Mouse (Mus musculus) hindbrain, postnatal 0 days (tissue): ENCODE measurements around the gene Fgf12. TPM values are rescaled to one million over a fixed set of nuclear protein-coding genes. Genes with fewer than 3 reads are reported as not detected.
A peak's percentile ranks its signal among the peaks of the same experiment; 100 is the strongest.

Source experiments
- ATAC-seq: fragments of 200-750 bp; cut with Nextera tagmentation; 2 replicates; pipeline ENCODE4 v1.8.0; 2017; ENCODE audit warnings: mild to moderate bottlenecking, moderate TSS enrichment, moderate library complexity
- DNase-seq: peaks from one replicate; pipeline ENCODE4 v3.0.0-alpha.2; 2015; ENCODE audit warnings: low spot score
- H3K27ac ChIP-seq: fragments of 300-500 bp; sonication (generic); 2 replicates; pipeline ENCODE4 v1.5.1; 2014; ENCODE audit warnings: mild to moderate bottlenecking
- H3K27me3 ChIP-seq: fragments of 300-500 bp; sonication (generic); 2 replicates; pipeline ENCODE4 v1.6.1; 2014; ENCODE audit warnings: low read length, mixed read lengths; ENCODE audit not compliant: insufficient read depth
- H3K36me3 ChIP-seq: fragments of 300-500 bp; sonication (generic); 2 replicates; pipeline ENCODE4 v1.6.1; 2014; ENCODE audit warnings: low read length, mixed read lengths; ENCODE audit not compliant: insufficient read depth
- H3K4me1 ChIP-seq: fragments of 300-500 bp; sonication (generic); 2 replicates; pipeline ENCODE4 v1.6.1; 2014; ENCODE audit warnings: antibody characterized with exemption, low read length, mixed read lengths; ENCODE audit not compliant: insufficient read depth
- H3K4me2 ChIP-seq: fragments of 300-500 bp; sonication (generic); 2 replicates; pipeline ENCODE4 v1.6.1; 2014; ENCODE audit warnings: low read depth, mild to moderate bottlenecking, low read length, moderate library complexity, mixed read lengths
- H3K4me3 ChIP-seq: fragments of 300-500 bp; sonication (generic); 2 replicates; pipeline ENCODE4 v1.5.1; 2014; ENCODE audit warnings: low read length
- H3K9ac ChIP-seq: fragments of 300-500 bp; sonication (generic); replicated peaks from 2 replicates; pipeline ENCODE4 v1.6.1; 2014; ENCODE audit warnings: mild to moderate bottlenecking, low read length, moderate library complexity, mixed read lengths
- H3K9me3 ChIP-seq: fragments of 300-500 bp; sonication (generic); 2 replicates; pipeline ENCODE4 v1.6.1; 2016; ENCODE audit warnings: low read length, mixed read lengths
- CTCF ChIP-seq: IDR thresholded peaks from 2 replicates; pipeline ENCODE4 v1.5.1; 2016; ENCODE audit warnings: antibody characterized with exemption, control low read depth, low read depth
- WGBS: fragments of 180-500 bp; shearing (Covaris S2); extraction: QIAGEN DNeasy Blood & Tissue Kit; methylation state at CpG from one replicate; pipeline ENCODE4 v1.1.7; 2014; 5-methylcytosine and 5-hydroxymethylcytosine counted together
- polyA plus RNA-seq: library from polyadenylated mRNA; unstranded; fragments of >200 nt; fragmentation: Nextera tagmentation; extraction: Ambion mirVana; gene quantifications from 2 replicates; pipeline ENCODE4 v1.2.1, GENCODE M21; 2015
- total RNA-seq: library from RNA; depleted of rRNA; stranded (reverse); fragments of >200 nt; gene quantifications from 2 replicates; pipeline ENCODE4 v1.2.3, GENCODE M21; 2014

Gene Fgf12
- total and polyA plus RNA-seq, 2 experiments from 2014 or later = 39.8 to 70.4 TPM

GRCm38 (mm10) chr16:28242867-28243649 lies 509.8 kb downstream of the Fgf12 start:
- no peak for DNase-seq
- H3K36me3 ChIP-seq = no peaks in the 10 kb centered on the region
- no peak overlapping the region for H3K27ac ChIP-seq
- WGBS = 84% methylated on average over 3 of the region's 3 CpGs
- no peak overlapping the region for H3K4me3 ChIP-seq
- no peaks in the 10 kb centered on the region for H3K27me3 ChIP-seq
- no peak for TF ChIP-seq CTCF
- H3K9ac ChIP-seq = no peak overlapping the region
- no peak overlapping the region for H3K4me2 ChIP-seq
- no peaks in the 10 kb centered on the region for H3K4me1 ChIP-seq
- H3K9me3 ChIP-seq = no peaks in the 10 kb centered on the region
- ATAC-seq = no peak

- H3K9me3 ChIP-seq = no peaks in the 10 kb centered on the region
- no peak overlapping the region for H3K27ac ChIP-seq
- H3K4me3 ChIP-seq = no peak overlapping the region
- 87% methylated on average over 4 of the region's 4 CpGs for WGBS
- ATAC-seq (no peak), DNase-seq (no peak)
- H3K36me3 ChIP-seq = no peaks in the 10 kb centered on the region
- H3K9ac ChIP-seq = no peak overlapping the region
- no peak overlapping the region for H3K4me2 ChIP-seq
- no peaks in the 10 kb centered on the region for H3K4me1 ChIP-seq
- TF ChIP-seq CTCF = no peak
- no peaks in the 10 kb centered on the region for H3K27me3 ChIP-seq
Observed at GRCm38 (mm10) chr16:28239382-28239781, 513.5 kb downstream of the Fgf12 start.

- no peak overlapping the region for H3K9ac ChIP-seq
- DNase-seq (peak; percentile 66), ATAC-seq (peak; percentile 45; the same call in 1 of the 2 replicates)
- peak overlapping the region; percentile 54; the same call in 1 of the 2 replicates for H3K27ac ChIP-seq
- H3K4me1 ChIP-seq = no peaks in the 10 kb centered on the region
- H3K9me3 ChIP-seq = no peaks in the 10 kb centered on the region; the same call in 1 of the 2 replicates
- H3K4me3 ChIP-seq = peak overlapping the region; percentile 16; the same call in 1 of the 2 replicates
- WGBS = 30% methylated on average over 13 of the region's 13 CpGs
- H3K36me3 ChIP-seq = no peaks in the 10 kb centered on the region
- no peak for TF ChIP-seq CTCF
- H3K4me2 ChIP-seq = peak overlapping the region; percentile 37
- H3K27me3 ChIP-seq = no peaks in the 10 kb centered on the region
Observed at GRCm38 (mm10) chr16:28238019-28238868, 514.6 kb downstream of the Fgf12 start.

- Histone ChIP-seq H3K9me3 (no peaks in the 10 kb centered on the region), H3K4me3 (no peak overlapping the region), H3K27me3 (no peaks in the 10 kb centered on the region), H3K4me2 (no peak overlapping the region), H3K9ac (no peak overlapping the region), H3K27ac (no peak overlapping the region), H3K36me3 (no peaks in the 10 kb centered on the region), H3K4me1 (no peaks in the 10 kb centered on the region)
- TF ChIP-seq CTCF = no peak
- DNase-seq = no peak
- WGBS = 91% methylated on average over 5 of the region's 5 CpGs
- ATAC-seq = no peak
Observed at GRCm38 (mm10) chr16:28215930-28216329, 536.9 kb downstream of the Fgf12 start.

GRCm38 (mm10) chr16:28212411-28212810 lies 540.5 kb downstream of the Fgf12 start:
- no peak for ATAC-seq
- DNase-seq = no peak
- WGBS = 92% methylated on average over 1 of the region's 1 CpGs

GRCm38 (mm10) chr16:28156443-28156842 lies 596.4 kb downstream of the Fgf12 start:
- Histone ChIP-seq H3K9me3 (no peaks in the 10 kb centered on the region), H3K36me3 (no peaks in the 10 kb centered on the region), H3K4me2 (no peak overlapping the region), H3K4me1 (no peaks in the 10 kb centered on the region), H3K27ac (no peak overlapping the region), H3K4me3 (no peak overlapping the region), H3K27me3 (no peaks in the 10 kb centered on the region), H3K9ac (no peak overlapping the region)
- DNase-seq (no peak), ATAC-seq (no peak)
- TF ChIP-seq CTCF = no peak
- WGBS = 94% methylated on average over 2 of the region's 2 CpGs

More at GRCm38 (mm10) chr16:28212411-28212810, 540.5 kb downstream of the Fgf12 start:
- H3K27me3 ChIP-seq = no peaks in the 10 kb centered on the region
- no peak overlapping the region for H3K4me2 ChIP-seq
- no peaks in the 10 kb centered on the region for H3K36me3 ChIP-seq
- TF ChIP-seq CTCF = no peak
- no peak overlapping the region for H3K9ac ChIP-seq
- no peak overlapping the region for H3K4me3 ChIP-seq
- no peaks in the 10 kb centered on the region for H3K4me1 ChIP-seq
- no peak overlapping the region for H3K27ac ChIP-seq
- H3K9me3 ChIP-seq = no peaks in the 10 kb centered on the region
